Mouse (Mus musculus): ENCODE data around the gene Mbnl1. TPM values are rescaled to one million over a fixed set of nuclear protein-coding genes. Genes with fewer than 3 reads are reported as not detected.

Mbnl1 gene
- polyA plus RNA-seq, 1 experiment from 2014 or later = 93.2 TPM

DNA sequence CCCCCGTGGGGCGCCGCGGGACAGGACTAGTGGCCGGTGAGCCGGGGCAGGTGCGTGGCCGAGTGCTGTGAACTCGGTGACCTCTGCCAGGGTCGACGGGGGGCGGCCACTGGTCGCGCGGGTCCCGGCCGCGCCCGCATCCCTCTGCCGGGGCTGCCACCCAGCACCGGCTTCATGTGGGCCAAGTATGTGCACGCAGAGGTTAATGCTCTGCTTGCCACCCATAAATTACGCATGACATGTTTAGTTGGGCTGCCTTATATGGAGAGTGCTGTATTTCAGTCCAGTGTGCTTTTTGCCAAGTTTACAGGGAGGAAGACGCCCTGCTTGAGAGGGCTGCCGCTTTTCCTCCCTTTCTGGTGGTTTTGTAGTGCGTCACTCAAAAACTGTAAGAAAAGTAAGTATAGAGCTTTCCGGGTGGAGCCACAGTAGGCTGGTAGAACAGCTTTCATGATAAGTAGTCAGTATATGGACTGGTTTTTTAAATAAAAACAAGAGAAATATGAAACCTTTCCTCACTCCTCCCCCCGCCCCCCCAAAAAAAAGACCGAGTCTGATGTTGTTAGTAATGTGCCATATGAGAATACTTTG lies 29.0 kb downstream of the Mbnl1 start:
- WGBS = under 1% methylated on average over 29 of the region's 29 CpGs
- Histone ChIP-seq H3K9me3 (ENCODE audit: control insufficient read depth, low read length) (no peaks in the 10 kb centered on the region), H3K36me3 (ENCODE audit: control insufficient read depth, insufficient read depth, low read length) (no peaks in the 10 kb centered on the region), H3K9ac (ENCODE audit: low read length) (peak overlapping the region; percentile 98), H3K4me3 (ENCODE audit: control insufficient read depth in 1 of 2, insufficient read depth in 1 of 2, low read depth in 1 of 2, low read length in 2 of 2) (peak overlapping the region; percentile 81 to 88), H3K4me1 (ENCODE audit: control insufficient read depth in 2 of 2, insufficient read depth in 2 of 2, low read length in 2 of 2) (peaks cover 8 to 41% of the 10 kb centered on the region in 2 experiments), H3K4me2 (ENCODE audit: low read length) (peak overlapping the region; percentile 88), H3K27ac (replicated peaks in 1 of 2; ENCODE audit: control insufficient read depth in 1 of 2, insufficient read depth in 1 of 2, low read depth in 2 of 2, low read length in 2 of 2) (peak overlapping the region; percentile 91 to 100), H3K27me3 (ENCODE audit: control insufficient read depth, insufficient read depth, low read length) (no peaks in the 10 kb centered on the region)
- ATAC-seq (ENCODE audit: insufficient number of reproducible peaks, insufficient read depth, low FRiP score, low read depth) = peak; percentile 72

DNA sequence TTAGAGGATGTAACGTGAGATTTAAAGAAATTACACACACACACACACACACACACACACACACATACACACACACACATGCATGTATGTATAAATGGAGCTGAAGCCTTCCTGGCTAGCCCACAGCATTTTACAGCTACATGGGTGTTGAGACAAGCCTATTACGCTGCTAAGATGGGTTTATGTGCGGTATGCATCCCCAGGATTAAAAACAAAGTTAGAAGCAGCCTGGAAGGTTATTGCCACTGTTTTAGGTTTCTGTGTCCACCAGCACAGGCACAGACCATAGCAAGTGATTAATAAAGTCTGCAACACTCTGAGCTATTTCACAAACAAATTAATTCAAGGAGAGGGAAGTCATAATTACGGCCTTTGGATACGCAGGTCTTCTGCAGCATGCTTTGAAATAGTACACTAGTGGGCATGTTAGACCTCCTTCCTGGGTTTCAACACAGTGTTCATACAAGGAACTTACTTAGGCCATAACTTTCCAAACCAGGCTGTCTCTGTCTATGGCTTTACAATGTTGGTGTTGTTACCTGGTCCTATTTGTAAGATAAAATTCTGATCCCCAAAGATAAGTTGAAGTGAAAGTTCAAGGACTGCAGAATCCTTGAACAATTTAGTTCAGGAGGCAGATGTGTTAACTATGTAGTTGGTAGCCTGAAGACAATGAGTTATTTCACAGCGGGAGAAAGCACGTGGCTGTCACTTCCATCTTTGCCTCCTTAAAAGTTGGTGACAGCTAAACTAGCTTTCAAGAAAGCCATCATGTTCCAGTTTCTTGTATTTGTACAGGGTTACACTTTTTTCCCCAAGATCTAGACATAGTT lies 29.7 kb downstream of the Mbnl1 start:
- Histone ChIP-seq H3K27ac (replicated peaks in 1 of 2; ENCODE audit: control insufficient read depth in 1 of 2, insufficient read depth in 1 of 2, low read depth in 2 of 2, low read length in 2 of 2) (peak overlapping the region; percentile 91 to 100), H3K4me1 (ENCODE audit: control insufficient read depth in 2 of 2, insufficient read depth in 2 of 2, low read length in 2 of 2) (peaks cover 8 to 41% of the 10 kb centered on the region in 2 experiments), H3K36me3 (ENCODE audit: control insufficient read depth, insufficient read depth, low read length) (no peaks in the 10 kb centered on the region), H3K4me2 (ENCODE audit: low read length) (peak overlapping the region; percentile 88), H3K9ac (ENCODE audit: low read length) (peak overlapping the region; percentile 98), H3K4me3 (ENCODE audit: control insufficient read depth in 1 of 2, insufficient read depth in 1 of 2, low read depth in 1 of 2, low read length in 2 of 2) (peak overlapping the region; percentile 81 to 88; a peak in 3 of 4 replicates), H3K9me3 (ENCODE audit: control insufficient read depth, low read length) (no peaks in the 10 kb centered on the region), H3K27me3 (ENCODE audit: control insufficient read depth, insufficient read depth, low read length) (no peaks in the 10 kb centered on the region)
- WGBS = 16% methylated on average over 7 of the region's 7 CpGs
- no peak for ATAC-seq (ENCODE audit: insufficient number of reproducible peaks, insufficient read depth, low FRiP score, low read depth)

DNA sequence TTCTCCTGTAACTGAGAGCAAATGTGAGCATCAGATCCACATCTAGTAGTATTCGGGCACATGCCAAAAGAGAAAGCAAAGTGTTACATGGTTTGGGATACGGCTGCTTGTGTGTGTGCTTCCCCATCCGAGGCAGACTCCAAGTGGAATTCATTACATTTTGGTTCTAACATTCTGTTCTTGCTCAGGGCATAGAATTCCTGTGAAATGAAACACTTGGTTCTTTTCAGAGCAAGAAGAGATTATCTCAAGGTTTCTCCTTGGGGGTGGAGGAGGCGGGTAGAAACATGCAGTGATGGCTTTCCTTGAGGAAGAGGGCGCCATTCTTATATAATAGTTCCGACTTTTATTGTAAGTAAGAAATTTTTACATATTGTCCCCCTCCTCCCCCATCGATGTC lies 30.6 kb downstream of the Mbnl1 start:
- Histone ChIP-seq H3K27ac (replicated peaks in 1 of 2; ENCODE audit: control insufficient read depth in 1 of 2, insufficient read depth in 1 of 2, low read depth in 2 of 2, low read length in 2 of 2) (peak overlapping the region in 1 of 2 experiments; percentile 100; a peak in 2 of 4 replicates), H3K27me3 (ENCODE audit: control insufficient read depth, insufficient read depth, low read length) (no peaks in the 10 kb centered on the region), H3K4me3 (ENCODE audit: control insufficient read depth in 1 of 2, insufficient read depth in 1 of 2, low read depth in 1 of 2, low read length in 2 of 2) (peak overlapping the region; percentile 23 to 88; a peak in 3 of 4 replicates), H3K4me2 (ENCODE audit: low read length) (peak overlapping the region; percentile 88), H3K9ac (ENCODE audit: low read length) (peak overlapping the region; percentile 98), H3K9me3 (ENCODE audit: control insufficient read depth, low read length) (no peaks in the 10 kb centered on the region), H3K4me1 (ENCODE audit: control insufficient read depth in 2 of 2, insufficient read depth in 2 of 2, low read length in 2 of 2) (peaks cover 8 to 47% of the 10 kb centered on the region in 2 experiments), H3K36me3 (ENCODE audit: control insufficient read depth, insufficient read depth, low read length) (no peaks in the 10 kb centered on the region)
- ATAC-seq (ENCODE audit: insufficient number of reproducible peaks, insufficient read depth, low FRiP score, low read depth) = no peak
- 41% methylated on average over 7 of the region's 7 CpGs for WGBS

DNA sequence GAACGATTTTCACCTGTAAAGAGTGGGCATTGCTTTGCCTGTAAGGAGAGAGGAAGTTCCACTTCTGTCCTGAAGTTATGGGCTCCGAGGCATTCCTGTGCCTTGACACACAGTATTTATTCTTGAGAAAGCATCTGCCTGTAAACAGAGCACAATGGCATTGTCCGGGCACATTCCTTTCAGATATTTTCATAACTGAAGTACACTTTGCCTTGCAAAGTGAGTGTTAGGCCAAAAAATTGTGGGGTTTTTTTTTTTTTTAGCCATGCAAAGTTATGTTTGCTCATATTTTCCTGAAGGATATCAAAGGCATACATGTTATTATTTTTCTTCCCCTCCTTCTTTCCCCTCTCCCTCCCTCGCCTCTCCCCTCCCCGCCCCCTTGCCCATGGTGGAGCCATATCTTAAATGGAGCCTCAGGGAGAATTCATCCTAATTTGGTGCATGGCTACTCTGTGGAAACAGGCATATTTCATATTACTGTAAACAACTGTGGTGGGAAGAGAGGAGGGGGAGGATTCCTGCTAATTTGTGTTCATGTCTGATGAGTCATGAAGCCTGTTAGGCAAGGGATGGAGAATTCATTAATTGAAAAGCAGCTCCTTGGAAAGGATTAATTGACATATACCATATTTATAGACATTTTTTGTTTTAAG lies 32.3 kb downstream of the Mbnl1 start:
- Histone ChIP-seq H3K27me3 (ENCODE audit: control insufficient read depth, insufficient read depth, low read length) (no peaks in the 10 kb centered on the region), H3K9me3 (ENCODE audit: control insufficient read depth, low read length) (no peaks in the 10 kb centered on the region), H3K4me3 (ENCODE audit: control insufficient read depth in 1 of 2, insufficient read depth in 1 of 2, low read depth in 1 of 2, low read length in 2 of 2) (no peak overlapping the region), H3K4me2 (ENCODE audit: low read length) (peak overlapping the region; percentile 88), H3K36me3 (ENCODE audit: control insufficient read depth, insufficient read depth, low read length) (no peaks in the 10 kb centered on the region), H3K4me1 (ENCODE audit: control insufficient read depth in 2 of 2, insufficient read depth in 2 of 2, low read length in 2 of 2) (peaks cover 5 to 48% of the 10 kb centered on the region in 2 experiments), H3K27ac (replicated peaks in 1 of 2; ENCODE audit: control insufficient read depth in 1 of 2, insufficient read depth in 1 of 2, low read depth in 2 of 2, low read length in 2 of 2) (0 out of 4 replicates have a peak overlapping the region, but pooled peaks of 1 of the 2 experiments have one; percentile 14), H3K9ac (ENCODE audit: low read length) (peak overlapping the region; percentile 34; the same call in 1 of the 2 replicates)
- WGBS = 57% methylated on average over 5 of the region's 5 CpGs
- no peak for ATAC-seq (ENCODE audit: insufficient number of reproducible peaks, insufficient read depth, low FRiP score, low read depth)

DNA sequence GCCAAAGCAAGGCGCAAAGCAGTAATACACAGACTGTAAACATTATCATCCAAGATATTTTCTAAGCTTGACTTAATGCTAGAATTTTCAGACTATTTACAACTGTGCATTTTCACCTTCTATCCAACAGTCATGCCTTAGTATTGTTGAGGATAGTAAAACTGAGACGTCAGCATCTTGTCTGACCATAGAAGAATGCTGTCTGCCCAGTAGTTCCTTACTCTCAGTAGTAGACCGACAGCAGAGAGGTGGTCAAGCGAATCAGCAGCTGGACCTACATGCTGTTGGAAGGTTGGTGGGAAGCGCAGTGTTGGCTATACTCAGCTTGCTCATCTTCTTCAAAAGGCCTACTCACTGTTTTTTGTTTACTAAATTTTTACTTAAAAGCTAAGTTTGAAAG lies 34.2 kb downstream of the Mbnl1 start:
- Histone ChIP-seq H3K36me3 (ENCODE audit: control insufficient read depth, insufficient read depth, low read length) (no peaks in the 10 kb centered on the region), H3K9ac (ENCODE audit: low read length) (no peak overlapping the region), H3K27ac (replicated peaks in 1 of 2; ENCODE audit: control insufficient read depth in 1 of 2, insufficient read depth in 1 of 2, low read depth in 2 of 2, low read length in 2 of 2) (no peak overlapping the region), H3K27me3 (ENCODE audit: control insufficient read depth, insufficient read depth, low read length) (no peaks in the 10 kb centered on the region), H3K4me1 (ENCODE audit: control insufficient read depth in 2 of 2, insufficient read depth in 2 of 2, low read length in 2 of 2) (peaks cover 5 to 47% of the 10 kb centered on the region in 2 experiments), H3K4me2 (ENCODE audit: low read length) (no peak overlapping the region), H3K4me3 (ENCODE audit: control insufficient read depth in 1 of 2, insufficient read depth in 1 of 2, low read depth in 1 of 2, low read length in 2 of 2) (no peak overlapping the region), H3K9me3 (ENCODE audit: control insufficient read depth, low read length) (no peaks in the 10 kb centered on the region)
- ATAC-seq (ENCODE audit: insufficient number of reproducible peaks, insufficient read depth, low FRiP score, low read depth) = no peak
- WGBS = 88% methylated on average over 5 of the region's 5 CpGs

DNA sequence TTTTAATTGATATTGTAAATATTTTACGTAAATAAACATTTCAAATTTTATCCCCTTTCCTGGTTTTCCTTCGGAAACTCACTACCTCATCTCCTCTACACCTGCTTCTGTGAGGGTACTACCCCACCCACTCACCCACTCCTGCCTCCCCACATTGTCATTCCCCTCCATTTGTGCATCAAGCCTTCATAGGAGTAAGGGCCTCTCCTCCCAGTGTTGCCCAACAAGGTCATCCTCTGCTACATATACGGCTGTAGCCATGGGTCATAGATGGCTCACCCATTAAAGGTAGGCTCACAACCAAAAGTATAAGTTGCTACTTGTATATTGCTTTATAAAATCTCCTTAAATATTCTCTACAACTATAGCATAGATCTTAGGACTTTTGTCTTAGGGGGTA lies 34.9 kb downstream of the Mbnl1 start:
- Histone ChIP-seq H3K36me3 (ENCODE audit: control insufficient read depth, insufficient read depth, low read length) (no peaks in the 10 kb centered on the region), H3K27ac (replicated peaks in 1 of 2; ENCODE audit: control insufficient read depth in 1 of 2, insufficient read depth in 1 of 2, low read depth in 2 of 2, low read length in 2 of 2) (no peak overlapping the region), H3K9me3 (ENCODE audit: control insufficient read depth, low read length) (no peaks in the 10 kb centered on the region), H3K4me1 (ENCODE audit: control insufficient read depth in 2 of 2, insufficient read depth in 2 of 2, low read length in 2 of 2) (peaks cover 5 to 47% of the 10 kb centered on the region in 2 experiments), H3K4me3 (ENCODE audit: control insufficient read depth in 1 of 2, insufficient read depth in 1 of 2, low read depth in 1 of 2, low read length in 2 of 2) (no peak overlapping the region), H3K4me2 (ENCODE audit: low read length) (no peak overlapping the region), H3K9ac (ENCODE audit: low read length) (no peak overlapping the region), H3K27me3 (ENCODE audit: control insufficient read depth, insufficient read depth, low read length) (no peaks in the 10 kb centered on the region)
- no peak for ATAC-seq (ENCODE audit: insufficient number of reproducible peaks, insufficient read depth, low FRiP score, low read depth)
- 85% methylated on average over 3 of the region's 3 CpGs for whole genome bisulfite sequencing

DNA sequence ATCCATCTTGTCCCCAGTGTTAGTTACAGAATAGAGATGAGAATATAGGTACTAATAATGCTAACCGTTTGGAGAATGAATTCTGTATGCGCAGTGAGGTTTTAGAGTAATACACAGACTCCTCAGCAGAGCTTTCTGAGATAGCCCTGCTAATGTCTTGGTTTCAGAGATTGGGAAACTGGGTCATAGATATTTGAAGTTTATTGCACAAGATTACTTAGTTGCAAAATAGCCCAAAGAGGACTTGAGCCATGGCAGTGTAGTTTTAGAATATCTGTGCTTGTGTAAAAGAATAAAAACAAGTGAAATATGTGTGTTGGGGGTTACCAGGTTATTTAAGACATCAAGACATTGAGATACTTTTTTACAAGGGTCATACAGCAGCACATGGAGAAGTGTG lies 35.3 kb downstream of the Mbnl1 start:
- no peak for ATAC-seq (ENCODE audit: insufficient number of reproducible peaks, insufficient read depth, low FRiP score, low read depth)
- no peaks in the 10 kb centered on the region for H3K9me3 ChIP-seq (ENCODE audit: control insufficient read depth, low read length)
- H3K36me3 ChIP-seq (ENCODE audit: control insufficient read depth, insufficient read depth, low read length) = no peaks in the 10 kb centered on the region
- H3K4me2 ChIP-seq (ENCODE audit: low read length) = no peak overlapping the region
- H3K4me1 ChIP-seq (ENCODE audit: control insufficient read depth in 2 of 2, insufficient read depth in 2 of 2, low read length in 2 of 2) = peaks cover 7 to 50% of the 10 kb centered on the region in 2 experiments
- no peak overlapping the region for H3K9ac ChIP-seq (ENCODE audit: low read length)
- H3K27me3 ChIP-seq (ENCODE audit: control insufficient read depth, insufficient read depth, low read length) = no peaks in the 10 kb centered on the region
- H3K27ac ChIP-seq (replicated peaks in 1 of 2; ENCODE audit: control insufficient read depth in 1 of 2, insufficient read depth in 1 of 2, low read depth in 2 of 2, low read length in 2 of 2) = no peak overlapping the region
- no peak overlapping the region for H3K4me3 ChIP-seq (ENCODE audit: control insufficient read depth in 1 of 2, insufficient read depth in 1 of 2, low read depth in 1 of 2, low read length in 2 of 2)
- WGBS = 93% methylated on average over 2 of the region's 2 CpGs

Measured in heart, embryonic 14.5 days (tissue).